Mouse (Mus musculus): ENCODE results near the gene Mtmr4.

Gene Mtmr4

GRCm38 (mm10) chr11:87615551-87615950 lies 23.6 kb downstream of the Mtmr4 start:
- no peak for DNase-seq (ENCODE audit: low read depth, low spot score)

GRCm38 (mm10) chr11:87615952-87616351 lies 24.0 kb downstream of the Mtmr4 start:
- DNase-seq (ENCODE audit: low read depth, low spot score), result no peak

- DNase-seq (ENCODE audit: low read depth, low spot score), result no peak
Measured at GRCm38 (mm10) chr11:87616790-87617474, 25.0 kb downstream of the Mtmr4 start, which contains the start of gene Hsf5. Gene Hsf5, plus strand, starts transcription at chr11:87617164.

- DNase-seq (ENCODE audit: low read depth, low spot score), result no peak
Measured at GRCm38 (mm10) chr11:87617606-87618005, 25.6 kb downstream of the Mtmr4 start.

GRCm38 (mm10) chr11:87623160-87623559 lies 31.2 kb downstream of the Mtmr4 start:
- DNase-seq (ENCODE audit: low read depth, low spot score), result no peak

GRCm38 (mm10) chr11:87629859-87630258 lies 37.9 kb downstream of the Mtmr4 start:
- DNase-seq (ENCODE audit: low read depth, low spot score), result peak; percentile 64

- DNase-seq (ENCODE audit: low read depth, low spot score), result no peak
Measured at GRCm38 (mm10) chr11:87638793-87639192, 46.8 kb downstream of the Mtmr4 start.

- DNase-seq (ENCODE audit: low read depth, low spot score), result peak; percentile 53
Measured at GRCm38 (mm10) chr11:87639206-87639605, 47.2 kb downstream of the Mtmr4 start.

GRCm38 (mm10) chr11:87642865-87643264 lies 50.9 kb downstream of the Mtmr4 start:
- DNase-seq (ENCODE audit: low read depth, low spot score), result peak; percentile 32

- no peak for DNase-seq (ENCODE audit: low read depth, low spot score)
Measured at GRCm38 (mm10) chr11:87654693-87655092, 62.7 kb downstream of the Mtmr4 start.

- no peak for DNase-seq (ENCODE audit: low read depth, low spot score)
Measured at GRCm38 (mm10) chr11:87659216-87659615, 67.3 kb downstream of the Mtmr4 start.

GRCm38 (mm10) chr11:87662407-87662806 lies 70.4 kb downstream of the Mtmr4 start, which contains the start of gene Rnf43:
Gene Rnf43, plus strand, starts transcription at chr11:87662722.
- DNase-seq (ENCODE audit: low read depth, low spot score), result peak; percentile 91

GRCm38 (mm10) chr11:87662822-87663221 lies 70.9 kb downstream of the Mtmr4 start:
- DNase-seq (ENCODE audit: low read depth, low spot score), result no peak

GRCm38 (mm10) chr11:87663948-87664347 lies 72.0 kb downstream of the Mtmr4 start:
- no peak for DNase-seq (ENCODE audit: low read depth, low spot score)

- no peak for DNase-seq (ENCODE audit: low read depth, low spot score)
Measured at GRCm38 (mm10) chr11:87664521-87664920, 72.6 kb downstream of the Mtmr4 start.

- DNase-seq (ENCODE audit: low read depth, low spot score), result no peak
Measured at GRCm38 (mm10) chr11:87665224-87665623, 73.3 kb downstream of the Mtmr4 start.

- no peak for DNase-seq (ENCODE audit: low read depth, low spot score)
Measured at GRCm38 (mm10) chr11:87665658-87666057, 73.7 kb downstream of the Mtmr4 start.
